Mouse (Mus musculus): Measurements from ENCODE around the gene Prss12. TPM values are rescaled to one million over a fixed set of nuclear protein-coding genes. Genes with fewer than 3 reads are reported as not detected.
"Not testable (repeated sequence)": the region's sequence is repeated elsewhere in the genome, so short reads cannot be mapped to it uniquely, and the experiment has no call there.

The Prss12 gene
- polyA plus RNA-seq, 1 experiment from 2014 or later = 19.3 TPM

- no peak overlapping the region for H3K4me2 ChIP-seq (ENCODE audit: low read depth, low read length)
- no peaks in the 10 kb centered on the region for H3K9me3 ChIP-seq (ENCODE audit: control insufficient read depth, low read length)
- H3K9ac ChIP-seq (ENCODE audit: low read length) = no peak overlapping the region
- ATAC-seq (ENCODE audit: low read depth) = no peak
- H3K27ac ChIP-seq (ENCODE audit: low read length) = no peak overlapping the region
- H3K4me1 ChIP-seq (replicated peaks; ENCODE audit: control insufficient read depth, insufficient read depth, low read length) = no peaks in the 10 kb centered on the region
- no peak overlapping the region for H3K4me3 ChIP-seq (ENCODE audit: low read length)
- no peaks in the 10 kb centered on the region for H3K36me3 ChIP-seq (ENCODE audit: control insufficient read depth, insufficient read depth, low read length)
- H3K27me3 ChIP-seq (ENCODE audit: control insufficient read depth, insufficient read depth, low read depth, low read length) = no peaks in the 10 kb centered on the region
- 54% methylated on average over 1 of the region's 1 CpGs for WGBS
These were observed 12.8 kb downstream of the Prss12 start for GRCm38 (mm10) chr3:123459492-123459891.

- Histone ChIP-seq H3K9ac (ENCODE audit: low read length) (no peak overlapping the region), H3K4me2 (ENCODE audit: low read depth, low read length) (no peak overlapping the region), H3K4me1 (replicated peaks; ENCODE audit: control insufficient read depth, insufficient read depth, low read length) (0 out of 2 replicates have a peak, but pooled peaks cover 2% of the 10 kb centered on the region), H3K4me3 (ENCODE audit: low read length) (no peak overlapping the region), H3K9me3 (ENCODE audit: control insufficient read depth, low read length) (no peaks in the 10 kb centered on the region), H3K27me3 (ENCODE audit: control insufficient read depth, insufficient read depth, low read depth, low read length) (no peaks in the 10 kb centered on the region), H3K36me3 (ENCODE audit: control insufficient read depth, insufficient read depth, low read length) (no peaks in the 10 kb centered on the region), H3K27ac (ENCODE audit: low read length) (no peak overlapping the region)
- no peak for ATAC-seq (ENCODE audit: low read depth)
- WGBS = 39% methylated on average over 1 of the region's 1 CpGs
These were observed 13.7 kb downstream of the Prss12 start for GRCm38 (mm10) chr3:123460436-123460835.

- Histone ChIP-seq H3K36me3 (ENCODE audit: control insufficient read depth, insufficient read depth, low read length) (no peaks in the 10 kb centered on the region), H3K9me3 (ENCODE audit: control insufficient read depth, low read length) (no peaks in the 10 kb centered on the region), H3K9ac (ENCODE audit: low read length) (no peak overlapping the region), H3K4me3 (ENCODE audit: low read length) (no peak overlapping the region), H3K27ac (ENCODE audit: low read length) (no peak overlapping the region), H3K27me3 (ENCODE audit: control insufficient read depth, insufficient read depth, low read depth, low read length) (no peaks in the 10 kb centered on the region), H3K4me1 (replicated peaks; ENCODE audit: control insufficient read depth, insufficient read depth, low read length) (0 out of 2 replicates have a peak, but pooled peaks cover 2% of the 10 kb centered on the region), H3K4me2 (ENCODE audit: low read depth, low read length) (no peak overlapping the region)
- 70% methylated on average over 6 of the region's 6 CpGs for WGBS
- ATAC-seq (ENCODE audit: low read depth) = no peak
These were observed 15.6 kb downstream of the Prss12 start for GRCm38 (mm10) chr3:123462264-123462663.

- H3K27ac ChIP-seq (ENCODE audit: low read length) = no peak overlapping the region
- ATAC-seq (ENCODE audit: low read depth) = no peak
- no peaks in the 10 kb centered on the region for H3K9me3 ChIP-seq (ENCODE audit: control insufficient read depth, low read length)
- no peaks in the 10 kb centered on the region for H3K27me3 ChIP-seq (ENCODE audit: control insufficient read depth, insufficient read depth, low read depth, low read length)
- no peak overlapping the region for H3K9ac ChIP-seq (ENCODE audit: low read length)
- no peak overlapping the region for H3K4me2 ChIP-seq (ENCODE audit: low read depth, low read length)
- H3K4me1 ChIP-seq (replicated peaks; ENCODE audit: control insufficient read depth, insufficient read depth, low read length) = no peaks in the 10 kb centered on the region
- no peaks in the 10 kb centered on the region for H3K36me3 ChIP-seq (ENCODE audit: control insufficient read depth, insufficient read depth, low read length)
- H3K4me3 ChIP-seq (ENCODE audit: low read length) = no peak overlapping the region
- 65% methylated on average over 3 of the region's 3 CpGs for WGBS
These were observed 30.1 kb downstream of the Prss12 start for GRCm38 (mm10) chr3:123476833-123477232.

DNA sequence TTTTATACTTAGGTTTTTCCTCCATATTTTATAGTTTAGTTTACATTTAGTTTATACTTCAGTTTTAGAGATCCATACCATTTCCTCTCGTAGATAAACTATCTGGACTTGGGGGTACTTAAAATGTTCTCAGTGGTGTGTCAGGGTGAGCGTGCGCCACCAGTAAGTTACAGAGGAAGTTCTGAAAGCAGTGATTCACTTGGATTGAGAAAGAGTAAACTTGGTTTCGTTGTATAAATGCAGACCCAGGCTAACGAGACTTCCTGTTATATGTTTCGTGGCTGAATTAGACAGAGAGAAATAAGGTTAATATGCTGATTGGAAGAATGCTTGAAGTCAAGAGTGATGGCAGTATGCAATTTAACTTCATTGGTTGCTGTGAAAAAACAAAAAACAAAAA is 34.6 kb downstream of the Prss12 start:
- WGBS = 60% methylated on average over 6 of the region's 6 CpGs
- H3K27me3 ChIP-seq (ENCODE audit: control insufficient read depth, insufficient read depth, low read depth, low read length) = no peaks in the 10 kb centered on the region
- H3K36me3 ChIP-seq (ENCODE audit: control insufficient read depth, insufficient read depth, low read length) = no peaks in the 10 kb centered on the region
- no peak overlapping the region for H3K4me2 ChIP-seq (ENCODE audit: low read depth, low read length)
- no peaks in the 10 kb centered on the region for H3K9me3 ChIP-seq (ENCODE audit: control insufficient read depth, low read length)
- H3K9ac ChIP-seq (ENCODE audit: low read length) = no peak overlapping the region
- no peak overlapping the region for H3K4me3 ChIP-seq (ENCODE audit: low read length)
- no peaks in the 10 kb centered on the region for H3K4me1 ChIP-seq (replicated peaks; ENCODE audit: control insufficient read depth, insufficient read depth, low read length)
- no peak for ATAC-seq (ENCODE audit: low read depth)
- no peak overlapping the region for H3K27ac ChIP-seq (ENCODE audit: low read length)

- H3K27ac ChIP-seq (ENCODE audit: low read length) = no peak overlapping the region
- H3K4me3 ChIP-seq (ENCODE audit: low read length) = no peak overlapping the region
- no peaks in the 10 kb centered on the region for H3K9me3 ChIP-seq (ENCODE audit: control insufficient read depth, low read length)
- H3K4me2 ChIP-seq (ENCODE audit: low read depth, low read length) = no peak overlapping the region
- no peaks in the 10 kb centered on the region for H3K36me3 ChIP-seq (ENCODE audit: control insufficient read depth, insufficient read depth, low read length)
- H3K9ac ChIP-seq (ENCODE audit: low read length) = no peak overlapping the region
- H3K27me3 ChIP-seq (ENCODE audit: control insufficient read depth, insufficient read depth, low read depth, low read length) = no peaks in the 10 kb centered on the region
- ATAC-seq (ENCODE audit: low read depth) = no peak
- no peaks in the 10 kb centered on the region for H3K4me1 ChIP-seq (replicated peaks; ENCODE audit: control insufficient read depth, insufficient read depth, low read length)
- 67% methylated on average over 1 of the region's 1 CpGs for WGBS
These were observed 45.1 kb downstream of the Prss12 start for GRCm38 (mm10) chr3:123491814-123492213.

DNA sequence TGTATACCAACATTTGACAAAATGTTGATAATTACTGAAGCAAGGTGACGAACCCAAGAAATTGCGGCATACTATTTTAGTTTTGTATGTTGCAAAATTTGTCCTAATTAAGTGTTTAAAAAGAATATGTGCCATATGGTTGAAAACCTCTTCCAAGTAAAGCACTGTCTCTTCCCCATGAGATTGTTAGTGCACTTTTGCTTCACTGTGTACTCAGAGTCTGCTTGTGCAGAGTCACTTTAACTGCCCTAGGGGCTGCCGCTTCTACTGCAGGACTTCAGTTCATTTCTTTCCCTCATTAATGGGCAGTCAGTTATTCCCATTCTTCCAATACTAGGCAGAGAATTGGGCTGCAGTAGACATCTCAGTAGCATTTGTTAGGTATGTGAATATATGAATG is 46.5 kb downstream of the Prss12 start:
- no peaks in the 10 kb centered on the region for H3K9me3 ChIP-seq (ENCODE audit: control insufficient read depth, low read length)
- 77% methylated on average over 3 of the region's 3 CpGs for WGBS
- H3K4me2 ChIP-seq (ENCODE audit: low read depth, low read length) = no peak overlapping the region
- ATAC-seq (ENCODE audit: low read depth) = peak; percentile 70
- no peaks in the 10 kb centered on the region for H3K27me3 ChIP-seq (ENCODE audit: control insufficient read depth, insufficient read depth, low read depth, low read length)
- H3K4me1 ChIP-seq (replicated peaks; ENCODE audit: control insufficient read depth, insufficient read depth, low read length) = no peaks in the 10 kb centered on the region
- H3K36me3 ChIP-seq (ENCODE audit: control insufficient read depth, insufficient read depth, low read length) = no peaks in the 10 kb centered on the region
- no peak overlapping the region for H3K9ac ChIP-seq (ENCODE audit: low read length)
- H3K4me3 ChIP-seq (ENCODE audit: low read length) = no peak overlapping the region
- no peak overlapping the region for H3K27ac ChIP-seq (ENCODE audit: low read length)

- H3K9ac ChIP-seq (ENCODE audit: low read length) = no peak overlapping the region
- H3K9me3 ChIP-seq (ENCODE audit: control insufficient read depth, low read length) = no peaks in the 10 kb centered on the region
- no peaks in the 10 kb centered on the region for H3K27me3 ChIP-seq (ENCODE audit: control insufficient read depth, insufficient read depth, low read depth, low read length)
- no peak for ATAC-seq (ENCODE audit: low read depth)
- H3K36me3 ChIP-seq (ENCODE audit: control insufficient read depth, insufficient read depth, low read length) = no peaks in the 10 kb centered on the region
- H3K27ac ChIP-seq (ENCODE audit: low read length) = no peak overlapping the region
- H3K4me2 ChIP-seq (ENCODE audit: low read depth, low read length) = no peak overlapping the region
- no peak overlapping the region for H3K4me3 ChIP-seq (ENCODE audit: low read length)
- 72% methylated on average over 6 of the region's 6 CpGs for WGBS
- H3K4me1 ChIP-seq (replicated peaks; ENCODE audit: control insufficient read depth, insufficient read depth, low read length) = 0 out of 2 replicates have a peak, but pooled peaks cover 3% of the 10 kb centered on the region
These were observed 48.4 kb downstream of the Prss12 start for GRCm38 (mm10) chr3:123495088-123495487.

- Histone ChIP-seq H3K4me1 (replicated peaks; ENCODE audit: control insufficient read depth, insufficient read depth, low read length) (0 out of 2 replicates have a peak, but pooled peaks cover 3% of the 10 kb centered on the region), H3K4me3 (ENCODE audit: low read length) (no peak overlapping the region), H3K4me2 (ENCODE audit: low read depth, low read length) (no peak overlapping the region), H3K9me3 (ENCODE audit: control insufficient read depth, low read length) (no peaks in the 10 kb centered on the region), H3K27me3 (ENCODE audit: control insufficient read depth, insufficient read depth, low read depth, low read length) (no peaks in the 10 kb centered on the region), H3K36me3 (ENCODE audit: control insufficient read depth, insufficient read depth, low read length) (no peaks in the 10 kb centered on the region), H3K27ac (ENCODE audit: low read length) (no peak overlapping the region), H3K9ac (ENCODE audit: low read length) (no peak overlapping the region)
- no peak for ATAC-seq (ENCODE audit: low read depth)
- 67% methylated on average over 5 of the region's 5 CpGs for WGBS
These were observed 52.1 kb downstream of the Prss12 start for GRCm38 (mm10) chr3:123498787-123499186.

- 85% methylated on average over 2 of the region's 2 CpGs for WGBS
- H3K27me3 ChIP-seq (ENCODE audit: control insufficient read depth, insufficient read depth, low read depth, low read length); H3K9me3 ChIP-seq (ENCODE audit: control insufficient read depth, low read length); H3K36me3 ChIP-seq (ENCODE audit: control insufficient read depth, insufficient read depth, low read length); ATAC-seq (ENCODE audit: low read depth); H3K4me3 ChIP-seq (ENCODE audit: low read length); H3K9ac ChIP-seq (ENCODE audit: low read length); H3K4me2 ChIP-seq (ENCODE audit: low read depth, low read length); H3K27ac ChIP-seq (ENCODE audit: low read length): not testable (repeated sequence)
- H3K4me1 ChIP-seq (replicated peaks; ENCODE audit: control insufficient read depth, insufficient read depth, low read length) = peaks cover 11% of the 10 kb centered on the region
These were observed 55.1 kb downstream of the Prss12 start for GRCm38 (mm10) chr3:123501798-123502197.

Data from lung, embryonic 16.5 days (tissue).